Mouse (Mus musculus) embryo, embryonic 9.5 days (tissue): ENCODE data around the gene Rbms2.
A peak's percentile ranks its signal among the peaks of the same experiment; 100 is the strongest.
"Not testable (repeated sequence)": the region's sequence is repeated elsewhere in the genome, so short reads cannot be mapped to it uniquely, and the experiment has no call there.

Experiments
- DNase-seq: peaks from one replicate; pipeline ENCODE4 v3.0.0-alpha.2; 2017; ENCODE audit errors: extremely low spot score

Rbms2 gene

GRCm38 (mm10) chr10:128179989-128180388 lies at the start of gene Rbms2:
Rbms2 (minus strand) TSS chr10:128180297.
- peak; percentile 32 for DNase-seq

- DNase-seq: no peak
These were observed 47.9 kb upstream of the Rbms2 start for GRCm38 (mm10) chr10:128228009-128228408.

GRCm38 (mm10) chr10:128227592-128227991 lies 47.5 kb upstream of the Rbms2 start:
- DNase-seq: no peak

GRCm38 (mm10) chr10:128225538-128225937 lies 45.4 kb upstream of the Rbms2 start, which contains the start of gene Mip:
Mip (plus strand) TSS chr10:128225838.
- no peak for DNase-seq

- no peak for DNase-seq
These were observed 45.0 kb upstream of the Rbms2 start for GRCm38 (mm10) chr10:128225064-128225463.

- no peak for DNase-seq
These were observed 41.6 kb upstream of the Rbms2 start for GRCm38 (mm10) chr10:128221533-128222286.

- DNase-seq: no peak
These were observed 38.5 kb upstream of the Rbms2 start for GRCm38 (mm10) chr10:128218387-128219117.

- DNase-seq: no peak
These were observed 34.9 kb upstream of the Rbms2 start for GRCm38 (mm10) chr10:128214981-128215380.

- DNase-seq: not testable (repeated sequence)
These were observed 34.0 kb upstream of the Rbms2 start for GRCm38 (mm10) chr10:128214112-128214511.

- DNase-seq: peak; percentile 74
These were observed 32.8 kb upstream of the Rbms2 start for GRCm38 (mm10) chr10:128212871-128213323.

- DNase-seq: no peak
These were observed 32.1 kb upstream of the Rbms2 start for GRCm38 (mm10) chr10:128212148-128212547.

- DNase-seq: peak; percentile 91
These were observed 31.5 kb upstream of the Rbms2 start, which contains the start of gene Spryd4 for GRCm38 (mm10) chr10:128211390-128212108. Spryd4 (minus strand) TSS chr10:128211807.

GRCm38 (mm10) chr10:128210954-128211353 lies 30.9 kb upstream of the Rbms2 start:
- DNase-seq: no peak

- no peak for DNase-seq
These were observed 30.0 kb upstream of the Rbms2 start for GRCm38 (mm10) chr10:128210131-128210530.

GRCm38 (mm10) chr10:128209311-128210009 lies 29.4 kb upstream of the Rbms2 start:
- DNase-seq: no peak

GRCm38 (mm10) chr10:128208326-128208725 lies 28.2 kb upstream of the Rbms2 start:
- no peak for DNase-seq

GRCm38 (mm10) chr10:128204941-128205340 lies 24.8 kb upstream of the Rbms2 start:
- no peak for DNase-seq

GRCm38 (mm10) chr10:128201856-128202255 lies 21.8 kb upstream of the Rbms2 start:
- DNase-seq: no peak

- DNase-seq: no peak
These were observed 14.7 kb upstream of the Rbms2 start for GRCm38 (mm10) chr10:128194551-128195461.

- peak; percentile 99 for DNase-seq
These were observed 14.0 kb upstream of the Rbms2 start, which contains the start of gene Gls2 for GRCm38 (mm10) chr10:128194024-128194550. Gls2 (plus strand) TSS chr10:128194457.
